Mouse (Mus musculus) embryonic facial prominence, embryonic 10.5 days (tissue): ENCODE data around the gene Card14. TPM values are rescaled to one million over a fixed set of nuclear protein-coding genes. Genes with fewer than 3 reads are reported as not detected.
A peak's percentile ranks its signal among the peaks of the same experiment; 100 is the strongest.
"Not testable (repeated sequence)": the region's sequence is repeated elsewhere in the genome, so short reads cannot be mapped to it uniquely, and the experiment has no call there.

Source experiments
- DNase-seq: peaks from one replicate; pipeline ENCODE4 v3.0.0-alpha.2; 2017; ENCODE audit warnings: low spot score
- H3K27ac ChIP-seq: fragments of 300-500 bp; sonication (generic); replicated peaks from 2 replicates; pipeline ENCODE4 v1.5.1; 2016; ENCODE audit warnings: mild to moderate bottlenecking
- H3K27me3 ChIP-seq: fragments of 300-500 bp; sonication (generic); replicated peaks from 2 replicates; pipeline ENCODE4 v1.6.1; 2016; ENCODE audit warnings: low read depth, mild to moderate bottlenecking; ENCODE audit not compliant: poor library complexity, severe bottlenecking
- H3K36me3 ChIP-seq: fragments of 300-500 bp; sonication (generic); replicated peaks from 2 replicates; pipeline ENCODE4 v1.6.1; 2016; ENCODE audit warnings: mild to moderate bottlenecking, moderate library complexity
- H3K4me1 ChIP-seq: fragments of 300-500 bp; sonication (generic); 2 replicates; pipeline ENCODE4 v1.6.1; 2016
- H3K4me3 ChIP-seq: fragments of 300-500 bp; sonication (generic); 2 replicates; pipeline ENCODE4 v1.5.1; 2016; ENCODE audit warnings: mild to moderate bottlenecking, moderate library complexity
- H3K9me3 ChIP-seq: fragments of 300-500 bp; sonication (generic); 2 replicates; pipeline ENCODE4 v1.6.1; 2016; ENCODE audit warnings: mild to moderate bottlenecking
- WGBS: fragments of 180-500 bp; shearing (Covaris S2); methylation state at CpG from one replicate; pipeline ENCODE4 v1.1.7; 2016; 5-methylcytosine and 5-hydroxymethylcytosine counted together
- polyA plus RNA-seq: library from polyadenylated mRNA; unstranded; fragments of >200 nt; fragmentation: Nextera tagmentation; extraction: Ambion mirVana; gene quantifications from 2 replicates; pipeline ENCODE4 v1.2.1, GENCODE M21; 2016

Card14 gene
- 0.05 TPM in 1 of 2 replicates, not detected in the other for polyA plus RNA-seq

- H3K36me3 ChIP-seq, result no peaks in the 10 kb centered on the region
- DNase-seq, result no peak
- H3K4me3 ChIP-seq, result peak within 1 kb of the TSS; percentile 5; the same call in 1 of the 2 replicates
- 45% methylated on average over 1 of the region's 1 CpGs for WGBS
- H3K9me3 ChIP-seq, result no peaks in the 10 kb centered on the region
- peak within 1 kb of the TSS; percentile 24; the same call in 1 of the 2 replicates for H3K27ac ChIP-seq
- H3K4me1 ChIP-seq, result peaks cover 21% of the 10 kb centered on the region
- H3K27me3 ChIP-seq, result peaks cover 60% of the 10 kb centered on the region
Measured at GRCm38 (mm10) chr11:119307658-119307867, at the start of gene Card14. Gene Card14 (plus strand): TSS chr11:119307768.

- WGBS, result 65% methylated on average over 9 of the region's 9 CpGs
- Histone ChIP-seq H3K36me3 (peaks cover 35% of the 10 kb centered on the region), H3K9me3 (no peaks in the 10 kb centered on the region), H3K27ac (peak overlapping the region; percentile 60; the same call in 1 of the 2 replicates), H3K4me1 (peaks cover 21% of the 10 kb centered on the region), H3K27me3 (no peaks in the 10 kb centered on the region), H3K4me3 (peak overlapping the region; percentile 45)
- DNase-seq, result no peak
Measured at GRCm38 (mm10) chr11:119258216-119258571, 49.4 kb upstream of the Card14 start.

- Histone ChIP-seq H3K27ac (peak overlapping the region; percentile 60; the same call in 1 of the 2 replicates), H3K4me3 (peak overlapping the region; percentile 45), H3K9me3 (no peaks in the 10 kb centered on the region), H3K4me1 (peaks cover 16% of the 10 kb centered on the region), H3K36me3 (peaks cover 37% of the 10 kb centered on the region), H3K27me3 (no peaks in the 10 kb centered on the region)
- 67% methylated on average over 23 of the region's 23 CpGs for WGBS
- DNase-seq, result peak; percentile 55
Measured at GRCm38 (mm10) chr11:119258572-119259322, 48.8 kb upstream of the Card14 start.

GRCm38 (mm10) chr11:119259977-119260376, 47.6 kb upstream of the Card14 start:
- H3K27me3 ChIP-seq, result no peaks in the 10 kb centered on the region
- DNase-seq, result no peak
- 94% methylated on average over 8 of the region's 8 CpGs for WGBS
- no peaks in the 10 kb centered on the region for H3K9me3 ChIP-seq
- H3K4me3 ChIP-seq, result no peak overlapping the region
- H3K27ac ChIP-seq, result no peak overlapping the region
- peaks cover 46% of the 10 kb centered on the region for H3K36me3 ChIP-seq
- H3K4me1 ChIP-seq, result peaks cover 16% of the 10 kb centered on the region

GRCm38 (mm10) chr11:119264413-119264812, 43.2 kb upstream of the Card14 start:
- WGBS, result 93% methylated on average over 13 of the region's 13 CpGs
- no peaks in the 10 kb centered on the region for H3K9me3 ChIP-seq

GRCm38 (mm10) chr11:119265811-119266210, 41.8 kb upstream of the Card14 start:
- no peak overlapping the region for H3K4me3 ChIP-seq
- no peaks in the 10 kb centered on the region for H3K27me3 ChIP-seq
- peaks cover 30% of the 10 kb centered on the region for H3K36me3 ChIP-seq
- WGBS, result 76% methylated on average over 7 of the region's 7 CpGs
- H3K4me1 ChIP-seq, result peaks cover 20% of the 10 kb centered on the region
- H3K9me3 ChIP-seq, result no peaks in the 10 kb centered on the region
- DNase-seq, result no peak
- no peak overlapping the region for H3K27ac ChIP-seq

More at GRCm38 (mm10) chr11:119264413-119264812, 43.2 kb upstream of the Card14 start:
- no peak overlapping the region for H3K4me3 ChIP-seq
- peaks cover 20% of the 10 kb centered on the region for H3K4me1 ChIP-seq
- no peak overlapping the region for H3K27ac ChIP-seq
- DNase-seq, result no peak
- H3K27me3 ChIP-seq, result no peaks in the 10 kb centered on the region
- peaks cover 44% of the 10 kb centered on the region for H3K36me3 ChIP-seq

GRCm38 (mm10) chr11:119267241-119267674, 40.3 kb upstream of the Card14 start:
- Histone ChIP-seq H3K27me3 (no peaks in the 10 kb centered on the region), H3K4me3 (peak overlapping the region; percentile 75), H3K4me1 (peaks cover 29% of the 10 kb centered on the region), H3K36me3 (peaks cover 19% of the 10 kb centered on the region), H3K9me3 (no peaks in the 10 kb centered on the region), H3K27ac (no peak overlapping the region)
- DNase-seq, result no peak
- 52% methylated on average over 6 of the region's 6 CpGs for WGBS

- no peaks in the 10 kb centered on the region for H3K9me3 ChIP-seq
- 4% methylated on average over 52 of the region's 52 CpGs for WGBS
- H3K36me3 ChIP-seq, result peaks cover 15% of the 10 kb centered on the region; the same call in 1 of the 2 replicates
- H3K27me3 ChIP-seq, result no peaks in the 10 kb centered on the region
- H3K4me1 ChIP-seq, result peaks cover 29% of the 10 kb centered on the region
- H3K4me3 ChIP-seq, result peak within 1 kb of the TSS; percentile 75
- peak within 1 kb of the TSS; percentile 82 for H3K27ac ChIP-seq
- peak; percentile 96 for DNase-seq
Measured at GRCm38 (mm10) chr11:119267768-119268556, 39.6 kb upstream of the Card14 start, which contains the start of gene Gaa. Gene Gaa (plus strand): TSS chr11:119267887.

- WGBS, result 81% methylated on average over 16 of the region's 16 CpGs
Measured at GRCm38 (mm10) chr11:119268557-119269195, 38.9 kb upstream of the Card14 start.

GRCm38 (mm10) chr11:119272492-119272891, 35.1 kb upstream of the Card14 start:
- not testable (repeated sequence) for H3K9me3 ChIP-seq, DNase-seq, H3K4me3 ChIP-seq, H3K27ac ChIP-seq, H3K27me3 ChIP-seq
- H3K36me3 ChIP-seq, result peaks cover 33% of the 10 kb centered on the region
- peaks cover 25% of the 10 kb centered on the region for H3K4me1 ChIP-seq
- WGBS, result 65% methylated on average over 3 of the region's 3 CpGs

More at GRCm38 (mm10) chr11:119268557-119269195, 38.9 kb upstream of the Card14 start:
- no peaks in the 10 kb centered on the region for H3K27me3 ChIP-seq
- H3K4me1 ChIP-seq, result peaks cover 29% of the 10 kb centered on the region
- no peak overlapping the region for H3K27ac ChIP-seq
- peaks cover 19% of the 10 kb centered on the region for H3K36me3 ChIP-seq
- peak overlapping the region; percentile 75 for H3K4me3 ChIP-seq
- no peak for DNase-seq
- H3K9me3 ChIP-seq, result no peaks in the 10 kb centered on the region

GRCm38 (mm10) chr11:119273186-119273930, 34.2 kb upstream of the Card14 start:
- no peaks in the 10 kb centered on the region for H3K9me3 ChIP-seq
- no peak overlapping the region for H3K27ac ChIP-seq
- 91% methylated on average over 8 of the region's 8 CpGs for WGBS
- H3K4me1 ChIP-seq, result peaks cover 16% of the 10 kb centered on the region
- H3K27me3 ChIP-seq, result no peaks in the 10 kb centered on the region
- H3K36me3 ChIP-seq, result peaks cover 33% of the 10 kb centered on the region
- no peak overlapping the region for H3K4me3 ChIP-seq
- DNase-seq, result no peak

GRCm38 (mm10) chr11:119281030-119281429, 26.5 kb upstream of the Card14 start:
- peaks cover 42% of the 10 kb centered on the region for H3K36me3 ChIP-seq
- H3K9me3 ChIP-seq, result no peaks in the 10 kb centered on the region
- H3K27ac ChIP-seq, result no peak overlapping the region
- no peak for DNase-seq
- H3K27me3 ChIP-seq, result no peaks in the 10 kb centered on the region
- no peak overlapping the region for H3K4me3 ChIP-seq
- WGBS, result 84% methylated on average over 15 of the region's 15 CpGs
- 0 out of 2 replicates have a peak, but pooled peaks cover 2% of the 10 kb centered on the region for H3K4me1 ChIP-seq
